Mouse (Mus musculus) ES-Bruce4 (cell line): ENCODE results near the gene Lctl.

Experiments used
- CTCF ChIP-seq: IDR thresholded peaks from one replicate; pipeline ENCODE4 v1.8.1; 2011; ENCODE audit warnings: low read depth, low read length
- EP300 ChIP-seq: IDR thresholded peaks from 2 replicates; pipeline ENCODE4 v1.6.1; 2011; ENCODE audit warnings: low read depth, low read length; ENCODE audit not compliant: insufficient read depth
- POLR2A ChIP-seq: IDR thresholded peaks from one replicate; pipeline ENCODE4 v1.8.1; 2011; ENCODE audit warnings: low read length; ENCODE audit not compliant: insufficient read depth

DNA sequence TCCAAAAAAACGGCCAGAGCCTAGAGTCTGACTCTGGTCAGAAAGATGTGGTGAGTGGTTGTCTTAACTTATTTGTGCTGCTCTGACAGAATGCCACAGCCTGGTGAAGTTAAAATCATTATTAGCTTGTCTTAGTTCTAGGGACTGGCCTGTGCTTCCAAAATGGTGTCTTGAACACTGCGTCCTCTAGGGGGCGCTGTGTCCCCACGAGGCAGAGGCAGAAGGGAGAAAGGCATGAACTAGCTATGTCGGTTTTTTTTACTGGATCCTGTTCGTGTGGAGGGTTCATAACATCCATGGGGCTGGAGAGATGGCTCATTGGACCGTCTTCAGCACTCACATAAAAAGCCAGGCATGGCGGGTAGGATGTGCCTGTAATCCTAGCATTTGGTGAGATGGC is 3.0 kb downstream of the Lctl start:
- peak; percentile 99 for TF ChIP-seq CTCF
- no peak for TF ChIP-seq EP300
- TF ChIP-seq POLR2A = no peak
